Mouse (Mus musculus): ENCODE data around the gene Taok3.

Gene Taok3

GRCm38 (mm10) chr5:117302899-117303298, 183.0 kb downstream of the Taok3 start:
- no peak for DNase-seq (ENCODE audit: low spot score in 2 of 2)

GRCm38 (mm10) chr5:117303691-117304579, 184.0 kb downstream of the Taok3 start:
- no peak for DNase-seq (ENCODE audit: low spot score in 2 of 2)

GRCm38 (mm10) chr5:117304947-117305346, 185.0 kb downstream of the Taok3 start:
- peak; percentile 48 to 70 for DNase-seq (ENCODE audit: low spot score in 2 of 2)

- no peak for DNase-seq (ENCODE audit: low spot score in 2 of 2)
Observed at GRCm38 (mm10) chr5:117305754-117306153, 185.8 kb downstream of the Taok3 start.

- DNase-seq (ENCODE audit: low spot score in 2 of 2) = no peak
Observed at GRCm38 (mm10) chr5:117306826-117307225, 186.9 kb downstream of the Taok3 start.

- peak; percentile 46 to 68 for DNase-seq (ENCODE audit: low spot score in 2 of 2)
Observed at GRCm38 (mm10) chr5:117307699-117308098, 187.8 kb downstream of the Taok3 start.

GRCm38 (mm10) chr5:117313420-117313819, 193.5 kb downstream of the Taok3 start:
- peak; percentile 28 to 36 for DNase-seq (ENCODE audit: low spot score in 2 of 2)

- DNase-seq (ENCODE audit: low spot score in 2 of 2) = no peak
Observed at GRCm38 (mm10) chr5:117313909-117314308, 194.0 kb downstream of the Taok3 start.

- DNase-seq (ENCODE audit: low spot score in 2 of 2) = no peak
Observed at GRCm38 (mm10) chr5:117314587-117315428, 194.9 kb downstream of the Taok3 start.

- DNase-seq (ENCODE audit: low spot score in 2 of 2) = peak; percentile 22 to 34
Observed at GRCm38 (mm10) chr5:117318741-117319629, 199.1 kb downstream of the Taok3 start, which contains the start of gene Vsig10. Gene Vsig10 (plus strand): TSS chr5:117319083.

- no peak for DNase-seq (ENCODE audit: low spot score in 2 of 2)
Observed at GRCm38 (mm10) chr5:117323751-117324150, 203.8 kb downstream of the Taok3 start.

Measured in natural killer cell, adult 2 months (primary cell).